Mouse (Mus musculus) liver, embryonic 14.5 days (tissue): ENCODE data around the gene Zbtb7a.

ENCODE experiments used
- CTCF ChIP-seq: IDR thresholded peaks from 2 replicates; pipeline ENCODE4 v1.5.1; 2016; ENCODE audit warnings: antibody characterized with exemption, low read depth, control low read depth
- EP300 ChIP-seq: IDR thresholded peaks from 2 replicates; pipeline ENCODE4 v1.6.1; 2016; ENCODE audit warnings: antibody characterized with exemption, low read depth

DNA sequence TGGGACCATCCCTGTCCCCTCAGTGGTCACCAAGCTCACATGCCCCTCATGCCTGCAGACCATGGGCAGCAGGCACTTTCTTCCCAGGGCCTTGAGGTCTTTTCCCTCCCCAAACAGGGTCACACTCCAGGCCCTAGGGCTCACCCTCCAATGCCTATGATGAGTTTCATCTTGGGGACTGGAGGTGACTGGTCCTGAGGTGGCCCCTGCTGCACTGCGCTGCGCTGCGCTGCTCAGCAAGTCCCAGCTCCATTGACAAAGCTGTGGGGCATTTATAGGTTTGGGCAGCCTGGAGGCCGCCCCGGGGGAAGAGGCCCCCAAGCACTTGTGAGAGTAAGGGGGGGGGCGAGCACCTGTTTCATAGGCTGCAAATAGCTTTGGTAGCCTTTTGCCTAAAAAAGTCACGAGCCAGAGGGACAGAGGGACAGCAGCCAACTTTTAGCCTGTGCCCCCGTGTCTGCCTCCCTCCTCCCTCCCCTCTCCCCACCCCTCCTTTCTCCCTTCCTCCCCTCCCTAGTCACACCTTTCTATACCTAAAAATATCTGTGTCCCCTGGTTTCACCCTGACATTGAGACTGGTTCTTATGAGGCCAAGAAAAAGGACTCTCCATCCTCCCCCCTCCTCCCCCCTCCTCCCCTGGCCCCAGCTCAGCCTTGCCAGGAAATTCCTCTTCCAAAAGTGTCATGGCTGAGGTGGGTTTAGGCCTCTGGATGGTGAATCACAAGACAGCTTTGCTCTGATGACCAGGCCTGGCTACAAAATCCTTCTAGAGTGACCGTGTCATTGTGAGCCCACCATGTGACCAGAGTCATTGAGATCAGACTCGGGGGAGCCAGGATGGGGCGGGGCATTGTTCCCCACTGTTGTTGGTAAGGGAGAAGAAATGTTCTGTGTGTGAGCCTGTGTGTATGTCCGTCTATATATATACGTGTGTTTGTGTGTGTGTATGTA is 67.1 kb downstream of the Zbtb7a start, which contains the start of gene Nmrk2:
- TF ChIP-seq CTCF (no peak), EP300 (no peak)
